Mouse (Mus musculus): ENCODE data around the gene Cers2. TPM values are rescaled to one million over a fixed set of nuclear protein-coding genes. Genes with fewer than 3 reads are reported as not detected.
A peak's percentile ranks its signal among the peaks of the same experiment; 100 is the strongest.

The Cers2 gene
- polyA plus RNA-seq, 2 experiments = 140 to 183 TPM

DNA sequence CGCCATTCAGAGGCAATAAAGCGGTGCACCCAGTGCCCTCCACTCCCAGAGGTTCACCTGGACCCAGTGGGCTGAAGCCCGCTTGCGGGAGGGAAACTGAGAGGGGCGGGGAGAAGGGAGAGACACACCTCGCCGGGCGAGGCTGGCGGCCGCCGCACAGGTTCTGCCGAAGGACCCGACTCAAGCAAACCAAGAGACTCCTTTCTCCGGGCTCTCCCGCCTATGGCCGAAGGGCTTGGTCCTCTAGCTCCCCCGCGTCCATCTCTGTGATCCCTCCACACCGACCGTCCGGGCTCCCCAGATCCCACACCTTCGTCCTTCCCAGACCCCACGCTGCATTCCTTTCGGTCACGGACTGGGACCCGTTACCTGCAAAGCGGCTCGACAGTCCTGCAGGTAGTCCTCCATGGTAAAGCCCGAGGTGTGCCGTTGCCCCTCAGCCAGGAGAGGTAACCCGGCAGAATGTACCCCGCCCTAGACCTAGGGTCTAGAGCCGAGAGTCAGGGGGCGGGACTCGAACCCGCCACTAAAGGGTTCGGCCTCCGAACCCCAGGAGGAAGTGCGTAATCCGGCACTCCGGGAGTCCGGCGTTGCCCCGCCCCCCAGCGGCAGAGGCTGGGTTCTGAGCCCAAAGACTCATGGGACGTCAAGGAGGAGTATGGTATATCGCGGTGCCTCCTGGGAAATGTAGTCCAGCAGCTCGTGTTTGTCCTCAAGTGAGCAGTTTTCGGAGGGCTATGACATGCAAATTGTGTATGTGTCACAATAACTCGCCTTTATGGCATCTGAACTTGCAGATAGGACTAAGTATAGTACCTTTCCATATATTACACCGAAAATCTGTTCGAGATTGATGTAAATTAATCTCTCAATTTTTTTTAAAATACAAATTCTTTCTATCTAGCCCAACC is 33.1 kb upstream of the Cers2 start, which contains the start of the genes Mindy1 and Prune1:
Gene Mindy1, plus strand, starts transcription at position 130 of the 911 bp plus-strand sequence.
Gene Prune1, minus strand, starts transcription at position 861 of the 911 bp plus-strand sequence.
- WGBS = under 1% methylated on average over 49 of the region's 53 CpGs

DNA sequence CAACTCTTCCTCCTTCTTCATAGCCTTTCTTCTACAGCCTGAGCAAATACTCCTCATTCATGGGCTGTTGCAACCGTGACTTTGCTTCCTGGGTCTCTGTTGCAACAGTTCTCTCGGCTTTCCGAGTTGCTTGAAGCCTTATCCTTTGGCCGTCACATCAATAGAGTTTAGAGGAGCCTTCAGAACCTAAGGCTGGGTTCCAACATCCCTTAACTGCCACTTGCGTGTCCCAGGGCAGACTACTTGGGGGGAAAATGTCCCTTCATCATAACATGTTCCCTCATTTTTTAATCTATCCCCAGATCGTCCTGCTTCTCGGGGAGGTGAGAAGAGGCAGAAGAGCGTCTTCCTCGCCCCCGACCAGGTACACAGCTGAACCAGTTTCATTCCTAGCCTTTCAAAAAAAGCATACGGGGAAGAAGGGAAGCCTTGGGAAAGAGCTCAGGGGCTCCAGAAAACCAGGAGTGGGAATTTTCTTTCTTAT is 32.2 kb upstream of the Cers2 start:
- Histone ChIP-seq H3K36me3 (ENCODE audit: control insufficient read depth, insufficient read depth, low read length) (0 out of 2 replicates have a peak, but pooled peaks cover 4% of the 10 kb centered on the region), H3K4me1 (ENCODE audit: control insufficient read depth, insufficient read depth, low read length) (peaks cover 13% of the 10 kb centered on the region), H3K4me2 (replicated peaks; ENCODE audit: low read depth, low read length, severe bottlenecking) (peak overlapping the region; percentile 68), H3K9ac (ENCODE audit: low read depth, low read length, severe bottlenecking) (peak overlapping the region; percentile 67), H3K27me3 (ENCODE audit: control insufficient read depth, insufficient read depth, low read length) (no peaks in the 10 kb centered on the region), H3K4me3 (replicated peaks; ENCODE audit: low read length) (peak overlapping the region; percentile 77), H3K9me3 (ENCODE audit: control insufficient read depth, low read length) (no peaks in the 10 kb centered on the region), H3K27ac (replicated peaks; ENCODE audit: low read depth, low read length) (peak overlapping the region; percentile 92)
- no peak for TF ChIP-seq POLR2A (IDR thresholded peaks at IDR 0.05; ENCODE audit: borderline replicate concordance, extremely low read depth, insufficient read depth, insufficient read length)
- DNase-seq (ENCODE audit: low spot score) = peak; percentile 20
- 2% methylated on average over 11 of the region's 11 CpGs for WGBS
- ATAC-seq (ENCODE audit: low FRiP score, low read depth) = no peak

More for the DNA sequence above, 33.1 kb upstream of the Cers2 start, which contains the start of the genes Mindy1 and Prune1:
- Histone ChIP-seq H3K9me3 (ENCODE audit: control insufficient read depth, low read length) (no peaks in the 10 kb centered on the region), H3K27ac (replicated peaks; ENCODE audit: low read depth, low read length) (peak within 1 kb of the TSS; percentile 92), H3K9ac (ENCODE audit: low read depth, low read length, severe bottlenecking) (peak within 1 kb of the TSS; percentile 78), H3K36me3 (ENCODE audit: control insufficient read depth, insufficient read depth, low read length) (no peaks in the 10 kb centered on the region), H3K4me2 (replicated peaks; ENCODE audit: low read depth, low read length, severe bottlenecking) (peak within 1 kb of the TSS; percentile 68), H3K27me3 (ENCODE audit: control insufficient read depth, insufficient read depth, low read length) (no peaks in the 10 kb centered on the region), H3K4me1 (ENCODE audit: control insufficient read depth, insufficient read depth, low read length) (peaks cover 13% of the 10 kb centered on the region), H3K4me3 (replicated peaks; ENCODE audit: low read length) (peak within 1 kb of the TSS; percentile 77)
- peak; percentile 99 for DNase-seq (ENCODE audit: low spot score)
- no peak for TF ChIP-seq POLR2A (IDR thresholded peaks at IDR 0.05; ENCODE audit: borderline replicate concordance, extremely low read depth, insufficient read depth, insufficient read length)
- peak; percentile 91 for ATAC-seq (ENCODE audit: low FRiP score, low read depth)

DNA sequence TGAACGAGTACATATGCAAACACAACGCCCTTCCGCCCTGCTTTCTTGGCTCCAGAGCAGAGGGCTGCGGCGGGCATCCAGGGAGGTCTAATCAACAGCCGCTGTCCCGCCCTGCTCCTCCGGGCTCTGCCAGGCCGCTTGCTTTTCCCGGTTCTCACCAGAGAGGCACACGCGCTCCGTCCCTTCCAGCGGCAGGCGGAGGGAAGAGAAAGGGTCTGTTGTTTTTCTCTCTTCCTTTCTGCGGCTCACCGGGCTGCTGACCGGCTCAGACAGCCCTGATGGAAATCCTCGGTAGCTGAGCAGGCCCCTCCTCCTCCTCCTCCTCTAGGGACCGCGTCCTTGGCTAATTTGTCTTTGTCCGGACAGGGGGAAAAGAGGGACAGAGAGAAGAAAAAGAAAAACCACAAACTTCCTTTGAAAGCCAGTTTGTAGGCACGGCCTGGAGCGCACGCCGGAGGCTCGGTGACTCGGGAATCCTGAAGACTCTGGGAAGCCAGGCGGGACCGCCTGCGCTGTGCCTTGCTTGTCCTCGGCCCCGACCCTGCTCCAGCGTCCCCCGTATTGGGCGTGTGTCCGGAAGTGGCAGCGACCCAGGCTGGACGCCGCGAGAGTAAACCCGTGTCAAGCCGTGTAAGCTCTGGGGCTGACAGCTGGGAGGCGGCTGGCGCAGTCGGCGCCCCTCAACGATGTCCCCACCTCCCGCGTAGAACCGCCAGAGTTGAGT is 31.6 kb upstream of the Cers2 start:
- Histone ChIP-seq H3K4me3 (replicated peaks; ENCODE audit: low read length) (peak overlapping the region; percentile 77), H3K27me3 (ENCODE audit: control insufficient read depth, insufficient read depth, low read length) (no peaks in the 10 kb centered on the region), H3K9ac (ENCODE audit: low read depth, low read length, severe bottlenecking) (peak overlapping the region; percentile 67), H3K4me1 (ENCODE audit: control insufficient read depth, insufficient read depth, low read length) (peaks cover 13% of the 10 kb centered on the region), H3K4me2 (replicated peaks; ENCODE audit: low read depth, low read length, severe bottlenecking) (peak overlapping the region; percentile 68), H3K36me3 (ENCODE audit: control insufficient read depth, insufficient read depth, low read length) (peaks cover 10% of the 10 kb centered on the region), H3K9me3 (ENCODE audit: control insufficient read depth, low read length) (no peaks in the 10 kb centered on the region), H3K27ac (replicated peaks; ENCODE audit: low read depth, low read length) (peak overlapping the region; percentile 92)
- DNase-seq (ENCODE audit: low spot score) (peak; percentile 82), ATAC-seq (ENCODE audit: low FRiP score, low read depth) (peak; percentile 71)
- under 1% methylated on average over 44 of the region's 51 CpGs for WGBS
- peak; percentile 93; the same call in 1 of the 2 replicates for TF ChIP-seq POLR2A (IDR thresholded peaks at IDR 0.05; ENCODE audit: borderline replicate concordance, extremely low read depth, insufficient read depth, insufficient read length)

DNA sequence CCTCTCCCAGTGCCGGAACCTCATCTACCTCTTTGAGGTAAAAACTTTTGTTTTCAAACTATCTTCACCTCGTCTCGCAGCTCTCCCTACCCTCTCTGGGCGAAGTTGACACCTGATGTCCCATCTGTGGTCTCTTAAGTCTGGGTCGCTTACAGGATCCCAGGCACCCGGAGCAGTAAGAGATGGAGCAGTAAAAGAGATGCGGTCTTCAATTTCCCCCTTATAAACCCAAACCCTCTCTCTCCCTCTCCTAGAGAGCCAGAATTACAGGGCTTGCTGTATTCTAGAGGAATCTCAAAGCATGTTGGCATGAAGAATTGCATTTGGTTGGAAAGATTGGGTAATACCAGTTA is 31.0 kb upstream of the Cers2 start:
- no peak for DNase-seq (ENCODE audit: low spot score)
- Histone ChIP-seq H3K9me3 (ENCODE audit: control insufficient read depth, low read length) (no peaks in the 10 kb centered on the region), H3K4me3 (replicated peaks; ENCODE audit: low read length) (peak overlapping the region; percentile 77), H3K27me3 (ENCODE audit: control insufficient read depth, insufficient read depth, low read length) (no peaks in the 10 kb centered on the region), H3K36me3 (ENCODE audit: control insufficient read depth, insufficient read depth, low read length) (peaks cover 16% of the 10 kb centered on the region), H3K4me1 (ENCODE audit: control insufficient read depth, insufficient read depth, low read length) (peaks cover 13% of the 10 kb centered on the region), H3K9ac (ENCODE audit: low read depth, low read length, severe bottlenecking) (peak overlapping the region; percentile 67), H3K27ac (replicated peaks; ENCODE audit: low read depth, low read length) (peak overlapping the region; percentile 92), H3K4me2 (replicated peaks; ENCODE audit: low read depth, low read length, severe bottlenecking) (peak overlapping the region; percentile 68)
- ATAC-seq (ENCODE audit: low FRiP score, low read depth) = no peak
- 2% methylated on average over 7 of the region's 7 CpGs for whole genome bisulfite sequencing
- no peak for TF ChIP-seq POLR2A (IDR thresholded peaks at IDR 0.05; ENCODE audit: borderline replicate concordance, extremely low read depth, insufficient read depth, insufficient read length)

DNA sequence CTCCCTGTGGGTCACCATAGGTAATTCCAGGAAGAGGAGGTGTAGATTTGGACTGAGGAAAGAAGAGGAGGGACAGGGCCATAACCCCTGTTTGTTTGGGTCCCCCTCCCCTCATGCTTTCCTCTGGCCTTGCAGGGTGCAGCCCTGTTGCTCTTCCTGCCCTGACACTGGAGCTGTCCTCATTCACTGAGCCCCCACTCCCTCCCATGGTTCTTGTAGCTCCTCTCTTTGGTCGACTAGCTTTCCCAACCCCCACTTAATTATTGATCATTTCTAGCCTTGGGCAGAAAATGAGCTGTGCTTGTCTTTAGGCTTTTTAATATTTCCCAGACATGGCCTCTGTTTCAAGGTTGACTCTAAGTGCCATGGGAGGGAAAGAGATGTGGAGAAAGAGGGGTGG is 30.5 kb upstream of the Cers2 start:
- Histone ChIP-seq H3K27ac (replicated peaks; ENCODE audit: low read depth, low read length) (no peak overlapping the region), H3K9me3 (ENCODE audit: control insufficient read depth, low read length) (no peaks in the 10 kb centered on the region), H3K27me3 (ENCODE audit: control insufficient read depth, insufficient read depth, low read length) (no peaks in the 10 kb centered on the region), H3K4me1 (ENCODE audit: control insufficient read depth, insufficient read depth, low read length) (peaks cover 13% of the 10 kb centered on the region), H3K36me3 (ENCODE audit: control insufficient read depth, insufficient read depth, low read length) (peaks cover 21% of the 10 kb centered on the region), H3K4me2 (replicated peaks; ENCODE audit: low read depth, low read length, severe bottlenecking) (peak overlapping the region; percentile 68), H3K9ac (ENCODE audit: low read depth, low read length, severe bottlenecking) (peak overlapping the region; percentile 67), H3K4me3 (replicated peaks; ENCODE audit: low read length) (peak overlapping the region; percentile 77)
- WGBS = 8% methylated on average over 1 of the region's 1 CpGs
- ATAC-seq (ENCODE audit: low FRiP score, low read depth) = no peak
- TF ChIP-seq POLR2A (IDR thresholded peaks at IDR 0.05; ENCODE audit: borderline replicate concordance, extremely low read depth, insufficient read depth, insufficient read length) = no peak
- no peak for DNase-seq (ENCODE audit: low spot score)
